Mouse (Mus musculus) splenic B cell, adult 2 months (primary cell): Measurements from ENCODE around the gene Fam89a.

ENCODE experiments used
- DNase-seq: peaks from one replicate; pipeline ENCODE4 v3.0.0-alpha.2; 2011; ENCODE audit warnings: low read depth, low spot score
- H3K27me3 ChIP-seq: 2 replicates; pipeline ENCODE4 v1.6.1; 2012; ENCODE audit warnings: mild to moderate bottlenecking, low read length, moderate library complexity, mixed read lengths; ENCODE audit not compliant: control insufficient read depth, poor library complexity, insufficient read depth, severe bottlenecking
- H3K36me3 ChIP-seq: 2 replicates; pipeline ENCODE4 v1.6.1; 2012; ENCODE audit warnings: mild to moderate bottlenecking, low read length, moderate library complexity, mixed read lengths; ENCODE audit not compliant: control insufficient read depth, poor library complexity, insufficient read depth, severe bottlenecking

Fam89a gene

DNA sequence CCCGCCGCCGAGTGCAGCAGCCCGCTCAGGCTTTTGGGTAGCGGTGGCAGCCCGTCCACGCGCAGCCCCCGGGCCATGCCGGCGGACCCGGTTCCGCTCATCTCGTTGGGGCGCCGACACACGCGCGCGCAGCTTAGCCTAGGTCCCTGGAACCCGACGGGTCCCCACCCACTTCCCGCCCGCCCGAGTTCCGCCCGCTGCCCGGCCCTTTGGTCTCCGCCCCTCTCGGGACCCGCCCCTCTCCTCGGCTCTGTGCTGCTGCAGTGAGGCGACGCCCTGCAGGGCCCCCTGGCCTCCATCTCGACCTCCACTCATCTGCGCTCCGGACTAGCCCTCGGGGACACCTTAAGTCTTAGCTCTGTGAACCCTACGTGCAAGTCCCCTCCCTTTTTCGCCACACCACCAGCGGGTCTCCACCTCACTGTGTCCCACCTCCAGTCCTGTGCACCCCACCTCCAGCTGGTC lies at the start of gene Fam89a:
Gene Fam89a, minus strand, starts transcription at position 124 of the 465 bp plus-strand sequence.
- Histone ChIP-seq H3K27me3 (no peaks in the 10 kb centered on the region), H3K36me3 (no peaks in the 10 kb centered on the region)
- peak; percentile 62 for DNase-seq

DNA sequence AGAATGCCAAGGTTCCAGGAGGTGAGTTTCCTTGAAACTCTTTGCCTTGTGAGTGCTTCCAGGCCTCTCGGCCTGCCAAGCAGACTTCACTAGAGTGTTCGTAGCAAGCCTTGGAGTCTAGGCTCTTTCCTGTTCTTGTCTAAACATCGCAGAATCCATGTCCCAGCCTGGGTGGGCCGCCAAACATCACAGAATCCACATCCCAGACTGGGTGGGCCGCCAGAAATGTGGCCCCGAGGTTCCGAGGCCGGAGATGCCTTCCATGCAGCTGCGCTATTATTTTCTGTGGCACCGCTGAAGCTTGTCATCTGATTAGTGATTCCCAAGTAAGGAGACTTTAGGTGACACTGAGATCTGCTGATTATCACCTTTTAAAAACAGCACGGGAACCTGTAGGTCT lies 48.9 kb upstream of the Fam89a start:
- no peak for DNase-seq

DNA sequence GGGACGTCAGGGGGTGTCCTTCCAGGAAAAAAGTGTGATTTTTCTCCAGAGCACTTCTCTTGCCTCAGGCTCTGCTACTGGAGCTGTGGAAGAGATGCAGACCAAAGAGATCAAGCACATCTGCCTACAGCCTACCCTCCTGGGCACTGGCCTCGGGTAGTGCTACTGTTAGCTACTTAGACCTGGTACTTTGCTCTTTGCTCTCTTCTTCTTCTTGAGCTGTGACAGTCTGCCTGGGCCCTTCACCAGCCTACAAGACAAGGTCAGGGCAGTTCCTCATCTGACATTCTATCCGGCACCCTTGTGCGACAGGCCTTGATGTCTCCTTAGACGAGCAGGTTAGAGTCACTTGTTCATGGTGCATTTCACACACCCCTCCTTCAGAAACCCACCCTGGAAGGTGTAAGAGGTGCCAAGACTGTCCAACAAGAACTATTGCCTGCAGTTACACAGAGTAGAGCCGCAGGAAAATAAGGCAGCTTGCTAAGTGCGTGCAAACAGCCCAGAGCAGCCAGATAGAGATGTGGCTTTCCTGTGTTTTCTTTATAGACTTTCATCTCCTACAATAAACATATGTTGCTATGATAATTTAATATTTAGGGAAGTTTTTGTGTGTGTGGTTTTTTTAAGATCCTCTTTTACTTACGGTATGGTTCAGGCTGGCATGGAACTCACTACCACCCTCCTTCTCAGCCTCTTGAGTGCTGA lies 44.3 kb upstream of the Fam89a start:
- Histone ChIP-seq H3K36me3 (no peaks in the 10 kb centered on the region), H3K27me3 (no peaks in the 10 kb centered on the region; the same call in 1 of the 2 replicates)
- DNase-seq: no peak

More for the DNA sequence above, 48.9 kb upstream of the Fam89a start:
- Histone ChIP-seq H3K27me3 (no peaks in the 10 kb centered on the region), H3K36me3 (no peaks in the 10 kb centered on the region)

- DNase-seq: peak; percentile 34
- no peaks in the 10 kb centered on the region; the same call in 1 of the 2 replicates for H3K27me3 ChIP-seq
- H3K36me3 ChIP-seq: no peaks in the 10 kb centered on the region
Observed at GRCm38 (mm10) chr8:124794486-124794780, 42.8 kb upstream of the Fam89a start.

GRCm38 (mm10) chr8:124793661-124794485 lies 42.2 kb upstream of the Fam89a start:
- no peaks in the 10 kb centered on the region; the same call in 1 of the 2 replicates for H3K27me3 ChIP-seq
- no peak for DNase-seq
- no peaks in the 10 kb centered on the region for H3K36me3 ChIP-seq

DNA sequence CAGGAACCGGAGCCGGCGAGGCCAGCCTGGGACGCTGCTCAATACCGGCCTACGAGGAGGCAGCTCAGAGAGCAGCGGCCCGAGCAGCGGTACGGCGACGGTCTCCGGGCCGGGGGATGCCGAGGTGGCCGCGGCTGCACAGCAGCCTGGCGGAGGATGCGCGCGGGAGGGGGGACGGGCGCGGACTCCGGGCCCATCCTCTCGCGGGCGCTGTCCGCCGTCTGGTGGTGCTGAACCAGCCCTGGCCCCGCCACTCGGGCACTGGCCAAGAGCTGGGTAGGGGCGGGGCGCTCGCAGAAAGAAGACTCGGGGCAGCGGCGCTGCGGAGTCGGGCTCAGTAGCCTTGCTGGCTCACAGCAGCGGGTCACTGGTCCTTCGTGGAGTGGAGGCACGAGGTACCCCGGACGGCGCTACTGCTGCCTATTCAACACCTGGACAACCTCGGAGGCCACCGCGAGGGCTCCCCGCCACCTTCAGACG lies 41.6 kb upstream of the Fam89a start:
- H3K36me3 ChIP-seq: no peaks in the 10 kb centered on the region
- H3K27me3 ChIP-seq: no peaks in the 10 kb centered on the region; the same call in 1 of the 2 replicates
- DNase-seq: peak; percentile 70

DNA sequence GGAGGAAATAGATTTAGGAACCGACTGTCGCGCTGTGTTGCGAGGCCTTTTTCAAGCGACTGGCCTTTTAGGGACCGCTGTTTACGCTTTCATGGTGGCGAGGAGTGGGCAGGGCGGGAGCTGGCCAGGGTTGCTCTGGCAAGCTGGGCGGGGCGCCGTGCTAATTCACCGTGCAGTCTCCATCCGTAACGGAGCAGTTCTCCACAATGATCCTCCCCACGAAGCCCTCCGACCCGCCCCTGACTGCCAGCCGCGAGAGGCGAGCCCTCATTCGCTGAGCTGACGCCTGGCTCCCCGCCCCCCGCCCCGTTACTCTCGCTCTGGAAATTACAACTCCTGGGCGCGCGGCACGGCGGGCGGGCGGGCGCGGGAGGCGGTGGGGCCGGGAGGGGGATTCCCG lies 41.1 kb upstream of the Fam89a start, which contains the start of gene Trim67:
Gene Trim67, plus strand, starts transcription at position 385 of the 400 bp plus-strand sequence.
- no peaks in the 10 kb centered on the region for H3K36me3 ChIP-seq
- no peaks in the 10 kb centered on the region; the same call in 1 of the 2 replicates for H3K27me3 ChIP-seq
- no peak for DNase-seq

- Histone ChIP-seq H3K27me3 (no peaks in the 10 kb centered on the region; the same call in 1 of the 2 replicates), H3K36me3 (no peaks in the 10 kb centered on the region)
- DNase-seq: no peak
Observed at GRCm38 (mm10) chr8:124792186-124792585, 40.6 kb upstream of the Fam89a start.

GRCm38 (mm10) chr8:124791751-124792150 lies 40.1 kb upstream of the Fam89a start:
- no peaks in the 10 kb centered on the region for H3K36me3 ChIP-seq
- DNase-seq: no peak

DNA sequence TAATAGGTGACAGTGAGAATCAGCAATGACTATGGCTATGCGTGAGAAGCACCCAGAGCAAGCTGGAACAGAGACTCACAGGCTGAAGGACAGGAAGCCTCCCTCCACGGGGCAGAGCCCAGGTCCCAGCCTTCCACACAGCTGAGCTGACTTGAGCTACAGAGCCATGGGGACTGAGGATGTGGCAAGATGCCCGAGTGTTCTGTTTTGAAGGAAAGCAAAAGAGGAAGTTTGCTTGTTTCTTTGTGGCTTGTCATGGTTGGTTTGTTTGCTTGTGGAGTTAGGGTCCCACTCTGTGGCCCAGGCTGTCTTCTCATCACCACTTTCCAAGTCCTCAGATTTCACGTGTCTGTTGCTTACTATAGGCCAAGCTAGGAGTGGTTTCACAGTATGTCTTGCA lies 39.0 kb upstream of the Fam89a start:
- Histone ChIP-seq H3K36me3 (no peaks in the 10 kb centered on the region), H3K27me3 (no peaks in the 10 kb centered on the region; the same call in 1 of the 2 replicates)
- DNase-seq: no peak

More at GRCm38 (mm10) chr8:124791751-124792150, 40.1 kb upstream of the Fam89a start:
- H3K27me3 ChIP-seq: no peaks in the 10 kb centered on the region; the same call in 1 of the 2 replicates

- no peak for DNase-seq
- no peaks in the 10 kb centered on the region for H3K27me3 ChIP-seq
- H3K36me3 ChIP-seq: no peaks in the 10 kb centered on the region
Observed at GRCm38 (mm10) chr8:124784613-124785012, 33.0 kb upstream of the Fam89a start.

DNA sequence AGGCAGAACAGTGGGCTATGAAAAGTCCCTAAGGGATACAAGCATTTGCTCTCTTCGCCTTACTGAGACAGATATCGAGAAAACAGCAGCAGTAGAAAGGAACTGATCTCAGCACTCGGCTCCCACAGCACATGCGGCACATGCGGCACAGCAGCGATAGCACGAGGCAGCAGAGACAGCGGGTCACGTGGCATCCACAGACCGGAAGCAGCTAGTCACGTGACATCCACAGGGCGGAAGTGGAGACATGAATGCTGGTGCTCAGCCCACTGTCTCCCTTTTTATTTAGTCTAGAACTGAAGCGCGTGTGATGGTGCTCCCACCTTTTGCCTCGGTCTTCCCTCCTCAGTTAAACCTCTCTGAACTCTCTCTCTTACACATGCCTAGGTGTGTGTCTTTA lies 31.6 kb upstream of the Fam89a start:
- H3K27me3 ChIP-seq: no peaks in the 10 kb centered on the region

GRCm38 (mm10) chr8:124782431-124782830 lies 30.8 kb upstream of the Fam89a start:
- H3K36me3 ChIP-seq: no peaks in the 10 kb centered on the region
- DNase-seq: no peak
- no peaks in the 10 kb centered on the region for H3K27me3 ChIP-seq

More for the DNA sequence above, 31.6 kb upstream of the Fam89a start:
- no peak for DNase-seq
- no peaks in the 10 kb centered on the region for H3K36me3 ChIP-seq

- no peak for DNase-seq
- Histone ChIP-seq H3K27me3 (no peaks in the 10 kb centered on the region), H3K36me3 (no peaks in the 10 kb centered on the region)
Observed at GRCm38 (mm10) chr8:124780236-124780635, 28.6 kb upstream of the Fam89a start.

GRCm38 (mm10) chr8:124775695-124776094 lies 24.1 kb upstream of the Fam89a start:
- Histone ChIP-seq H3K36me3 (no peaks in the 10 kb centered on the region), H3K27me3 (no peaks in the 10 kb centered on the region)
- DNase-seq: peak; percentile 72
